Mouse (Mus musculus) MEL (cell line): ENCODE data around the gene Senp1. TPM values are rescaled to one million over a fixed set of nuclear protein-coding genes. Genes with fewer than 3 reads are reported as not detected.
A peak's percentile ranks its signal among the peaks of the same experiment; 100 is the strongest.

Experiments
- DNase-seq: peaks from one replicate; pipeline ENCODE4 v3.0.0; 2011; ENCODE audit warnings: low read depth, low spot score
- H3K27ac ChIP-seq: 2 replicates; pipeline ENCODE4 v1.5.1; 2012; ENCODE audit warnings: low read depth, mild to moderate bottlenecking, control low read depth, low read length, moderate library complexity; ENCODE audit not compliant: control insufficient read depth
- H3K27me3 ChIP-seq, 2 experiments: fragments of 150-350 bp in 1 of 2; sonication (generic) in 1 of 2; 2 replicates each; pipeline ENCODE4 v1.6.1; 2012; ENCODE audit warnings: low read length in 2 of 2, mild to moderate bottlenecking in 2 of 2, improper control_type of control experiment in 1 of 2, moderate library complexity in 1 of 2; ENCODE audit not compliant: insufficient read depth in 2 of 2, control insufficient read depth in 1 of 2
- H3K36me3 ChIP-seq, 2 experiments: 2 replicates each; pipeline ENCODE4 v1.6.1; 2012 to 2014; ENCODE audit warnings: low read length in 2 of 2, improper control_type of control experiment in 1 of 2, inconsistent platforms in 1 of 2, mild to moderate bottlenecking in 1 of 2; ENCODE audit not compliant: insufficient read depth in 2 of 2, control insufficient read depth in 1 of 2
- H3K4me1 ChIP-seq, 2 experiments: fragments of 150-350 bp in 1 of 2; sonication (generic) in 1 of 2; 2 replicates each; pipeline ENCODE4 v1.6.1; 2012; ENCODE audit warnings: low read length in 2 of 2, improper control_type of control experiment in 1 of 2, mild to moderate bottlenecking in 1 of 2; ENCODE audit not compliant: insufficient read depth in 2 of 2, control insufficient read depth in 1 of 2
- H3K4me3 ChIP-seq, 2 experiments: fragments of 150-350 bp in 1 of 2; sonication (generic) in 1 of 2; 2 replicates each; pipeline ENCODE4 v1.5.1; 2012; ENCODE audit warnings: low read depth in 2 of 2, low read length in 2 of 2, mild to moderate bottlenecking in 2 of 2, moderate library complexity in 2 of 2, control low read depth in 1 of 2, improper control_type of control experiment in 1 of 2; ENCODE audit not compliant: control insufficient read depth in 1 of 2, insufficient read depth in 1 of 2
- H3K79me2 ChIP-seq: 2 replicates; pipeline ENCODE4 v1.6.1; 2012; ENCODE audit warnings: mild to moderate bottlenecking, low read length, moderate library complexity; ENCODE audit not compliant: control insufficient read depth, poor library complexity, insufficient read depth
- H3K9ac ChIP-seq: 2 replicates; pipeline ENCODE4 v1.6.1; 2012; ENCODE audit warnings: low read depth, mild to moderate bottlenecking, control low read depth, low read length, moderate library complexity; ENCODE audit not compliant: control insufficient read depth, poor library complexity, severe bottlenecking
- H3K9me3 ChIP-seq: fragments of 150-350 bp; sonication (generic); replicated peaks from 2 replicates; pipeline ENCODE4 v1.6.1; 2012; ENCODE audit warnings: mild to moderate bottlenecking, low read length, improper control_type of control experiment, moderate library complexity; ENCODE audit not compliant: insufficient read depth
- CTCF ChIP-seq, 3 experiments: IDR thresholded peaks in 2 of 3; conservative IDR thresholded peaks in 1 of 3; 2 replicates each; pipeline ENCODE4 v1.5.1; 2011 to 2012; ENCODE audit warnings: low read length in 3 of 3, low read depth in 2 of 3, mild to moderate bottlenecking in 2 of 3, improper control_type of control experiment in 1 of 3, inconsistent platforms in 1 of 3, mixed read lengths in 1 of 3, moderate library complexity in 1 of 3; ENCODE audit not compliant: control insufficient read depth in 1 of 3, insufficient read depth in 1 of 3, poor library complexity in 1 of 3, severe bottlenecking in 1 of 3
- E2F4 ChIP-seq: IDR thresholded peaks from 2 replicates; pipeline ENCODE4 v1.6.1; 2011; ENCODE audit warnings: low read depth, low read length, improper control_type of control experiment, borderline replicate concordance
- ELF1 ChIP-seq: IDR thresholded peaks from 2 replicates; pipeline ENCODE4 v1.6.1; 2014; ENCODE audit warnings: low read depth, mild to moderate bottlenecking, inconsistent platforms, low read length, improper control_type of control experiment, moderate library complexity
- ETS1 ChIP-seq: IDR thresholded peaks from 2 replicates; pipeline ENCODE4 v1.6.1; 2012; ENCODE audit warnings: low read depth, mild to moderate bottlenecking, inconsistent platforms, low read length, improper control_type of control experiment, moderate library complexity
- GABPA ChIP-seq: IDR thresholded peaks from 2 replicates; pipeline ENCODE4 v1.6.1; 2012; ENCODE audit warnings: low read depth, mild to moderate bottlenecking, inconsistent platforms, low read length, improper control_type of control experiment, moderate library complexity
- HCFC1 ChIP-seq: IDR thresholded peaks from 2 replicates; pipeline ENCODE4 v1.6.1; 2012; ENCODE audit warnings: low read depth, mild to moderate bottlenecking, inconsistent platforms, low read length, improper control_type of control experiment, moderate library complexity
- KAT2A ChIP-seq: conservative IDR thresholded peaks from 2 replicates; pipeline ENCODE4 v1.6.1; 2012; ENCODE audit warnings: low read depth, low read length, improper control_type of control experiment, inconsistent platforms
- MAFK ChIP-seq: IDR thresholded peaks from 2 replicates; pipeline ENCODE4 v1.6.1; 2011; ENCODE audit warnings: low read depth, mild to moderate bottlenecking, low read length, improper control_type of control experiment, borderline replicate concordance
- MAZ ChIP-seq: IDR thresholded peaks from 2 replicates; pipeline ENCODE4 v1.6.1; 2012; ENCODE audit warnings: low read depth, mild to moderate bottlenecking, inconsistent platforms, low read length, improper control_type of control experiment
- MYB ChIP-seq: IDR thresholded peaks from 2 replicates; pipeline ENCODE4 v1.6.1; 2011; ENCODE audit warnings: mild to moderate bottlenecking, low read depth, low read length, improper control_type of control experiment
- MYC ChIP-seq: IDR thresholded peaks from 2 replicates; pipeline ENCODE4 v1.6.1; 2011; ENCODE audit warnings: low read depth, mild to moderate bottlenecking, low read length, improper control_type of control experiment, moderate library complexity
- NELFE ChIP-seq: IDR thresholded peaks from 2 replicates; pipeline ENCODE4 v1.6.1; 2011; ENCODE audit warnings: low read depth, low read length, improper control_type of control experiment
- NRF1 ChIP-seq: IDR thresholded peaks from 2 replicates; pipeline ENCODE4 v1.6.1; 2014; ENCODE audit warnings: low read depth, mild to moderate bottlenecking, inconsistent platforms, low read length, improper control_type of control experiment, moderate library complexity; ENCODE audit not compliant: poor library complexity, insufficient read depth, severe bottlenecking
- POLR2A ChIP-seq, 2 experiments: IDR thresholded peaks; 2 replicates each; pipeline ENCODE4 v1.6.1; 2011 to 2012; ENCODE audit warnings: low read length in 2 of 2, mild to moderate bottlenecking in 2 of 2, control low read depth in 1 of 2, improper control_type of control experiment in 1 of 2, low read depth in 1 of 2, moderate library complexity in 1 of 2; ENCODE audit not compliant: control insufficient read depth in 1 of 2, insufficient read depth in 1 of 2, poor library complexity in 1 of 2
- POLR2AphosphoS2 ChIP-seq: IDR thresholded peaks from 2 replicates; pipeline ENCODE4 v1.6.1; 2011; ENCODE audit warnings: low read length, improper control_type of control experiment
- RAD21 ChIP-seq: IDR thresholded peaks from 2 replicates; pipeline ENCODE4 v1.6.1; 2011; ENCODE audit warnings: mild to moderate bottlenecking, low read depth, low read length, improper control_type of control experiment
- RCOR1 ChIP-seq: IDR thresholded peaks from 2 replicates; pipeline ENCODE4 v1.6.1; 2012; ENCODE audit warnings: low read depth, mild to moderate bottlenecking, inconsistent platforms, low read length, improper control_type of control experiment
- SIN3A ChIP-seq: IDR thresholded peaks from 2 replicates; pipeline ENCODE4 v1.6.1; 2012; ENCODE audit warnings: low read length, improper control_type of control experiment, inconsistent platforms
- SMC3 ChIP-seq: IDR thresholded peaks from 2 replicates; pipeline ENCODE4 v1.6.1; 2011; ENCODE audit warnings: low read depth, low read length, improper control_type of control experiment
- TAL1 ChIP-seq: IDR thresholded peaks from 2 replicates; pipeline ENCODE4 v1.6.1; 2012; ENCODE audit warnings: mild to moderate bottlenecking, inconsistent platforms, low read length, moderate library complexity, mixed read lengths
- TBP ChIP-seq: IDR thresholded peaks from 2 replicates; pipeline ENCODE4 v1.8.0; 2011; ENCODE audit warnings: low read depth, low read length, improper control_type of control experiment
- UBTF ChIP-seq: IDR thresholded peaks from 2 replicates; pipeline ENCODE4 v1.6.1; 2012; ENCODE audit warnings: low read depth, mild to moderate bottlenecking, inconsistent platforms, low read length, improper control_type of control experiment, moderate library complexity, borderline replicate concordance; ENCODE audit not compliant: insufficient read depth
- USF2 ChIP-seq, 2 experiments: IDR thresholded peaks; 2 replicates each; pipeline ENCODE4 v1.6.1; 2011 to 2012; ENCODE audit warnings: improper control_type of control experiment in 2 of 2, low read length in 2 of 2, borderline replicate concordance in 1 of 2, inconsistent platforms in 1 of 2, low read depth in 1 of 2, mild to moderate bottlenecking in 1 of 2; ENCODE audit not compliant: insufficient read depth in 1 of 2
- ZC3H11A ChIP-seq: IDR thresholded peaks from 2 replicates; pipeline ENCODE4 v1.6.1; 2012; ENCODE audit warnings: low read depth, mild to moderate bottlenecking, inconsistent platforms, low read length, improper control_type of control experiment
- ZKSCAN1 ChIP-seq: IDR thresholded peaks from 2 replicates; pipeline ENCODE4 v1.6.1; 2012; ENCODE audit warnings: low read depth, mild to moderate bottlenecking, inconsistent platforms, low read length, improper control_type of control experiment, moderate library complexity
- polyA plus RNA-seq, 2 experiments: library from polyadenylated mRNA; stranded (reverse) in 1 of 2; unstranded in 1 of 2; fragments of >175 nt in 1 of 2; fragments of >200 nt in 1 of 2; gene quantifications; 2 replicates each; pipeline versions ENCODE4 v1.2.1 to v1.2.4; 2012; ENCODE audit warnings: low replicate concordance in 2 of 2, low read depth in 1 of 2; ENCODE audit not compliant: insufficient read length in 2 of 2, insufficient read depth in 1 of 2, missing spikeins in 1 of 2
- total RNA-seq: library from RNA; depleted of rRNA; stranded (reverse); fragments of 300-350 nt; gene quantifications from 2 replicates; pipeline ENCODE4 v1.2.3, GENCODE M21; 2012

The Senp1 gene
- total and polyA plus RNA-seq, 3 experiments, result 34.1 to 96.5 TPM; not detected in 1

DNA sequence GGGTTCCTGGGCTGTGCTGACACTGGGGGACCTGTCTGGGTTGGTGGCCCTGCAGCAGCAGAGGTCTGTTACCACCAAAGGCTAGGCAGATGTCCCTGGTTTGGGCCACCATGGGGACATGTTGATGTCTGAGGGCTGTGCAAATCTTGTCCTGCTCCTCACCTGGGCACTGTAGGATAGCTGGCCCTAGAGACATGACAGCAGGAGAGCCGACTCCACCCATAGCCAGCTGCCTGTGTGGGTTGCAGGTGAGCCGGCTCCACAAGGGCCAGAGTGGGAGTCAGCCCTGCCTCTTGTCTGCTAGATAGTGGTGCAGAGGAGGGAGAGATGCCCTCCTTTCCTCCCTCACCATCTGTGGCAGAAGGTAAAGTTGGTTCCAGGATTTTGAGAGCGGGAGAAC, 23.2 kb downstream of the Senp1 start:
- H3K4me1 ChIP-seq, result no peaks in the 10 kb centered on the region
- H3K9me3 ChIP-seq, result no peaks in the 10 kb centered on the region
- peaks cover 0 to 72% of the 10 kb centered on the region in 2 experiments; a peak in 2 of 4 replicates for H3K36me3 ChIP-seq
- H3K9ac ChIP-seq, result no peak overlapping the region
- H3K79me2 ChIP-seq, result no peaks in the 10 kb centered on the region
- TF ChIP-seq MYC, result no peak
- TF ChIP-seq KAT2A, result no peak
- no peak for TF ChIP-seq SMC3
- no peak for TF ChIP-seq ZC3H11A
- TF ChIP-seq MAFK, result no peak
- TF ChIP-seq MAZ, result no peak
- no peak for TF ChIP-seq RAD21
- no peak for TF ChIP-seq SIN3A
- TF ChIP-seq RCOR1, result no peak
- TF ChIP-seq CTCF (IDR thresholded peaks at IDR 0.05 in 2 of 3, conservative IDR thresholded peaks at IDR 0.05 in 1 of 3; ENCODE audit: control insufficient read depth in 1 of 3, insufficient read depth in 1 of 3, low read depth in 2 of 3, low read length in 3 of 3, poor library complexity in 1 of 3, severe bottlenecking in 1 of 3), result no peak; a peak in 1 of 6 replicates
- no peak for TF ChIP-seq ZKSCAN1
- no peak for TF ChIP-seq TAL1
- no peak for DNase-seq
- H3K27me3 ChIP-seq, result no peaks in the 10 kb centered on the region
- no peak overlapping the region for H3K27ac ChIP-seq
- no peak overlapping the region for H3K4me3 ChIP-seq

DNA sequence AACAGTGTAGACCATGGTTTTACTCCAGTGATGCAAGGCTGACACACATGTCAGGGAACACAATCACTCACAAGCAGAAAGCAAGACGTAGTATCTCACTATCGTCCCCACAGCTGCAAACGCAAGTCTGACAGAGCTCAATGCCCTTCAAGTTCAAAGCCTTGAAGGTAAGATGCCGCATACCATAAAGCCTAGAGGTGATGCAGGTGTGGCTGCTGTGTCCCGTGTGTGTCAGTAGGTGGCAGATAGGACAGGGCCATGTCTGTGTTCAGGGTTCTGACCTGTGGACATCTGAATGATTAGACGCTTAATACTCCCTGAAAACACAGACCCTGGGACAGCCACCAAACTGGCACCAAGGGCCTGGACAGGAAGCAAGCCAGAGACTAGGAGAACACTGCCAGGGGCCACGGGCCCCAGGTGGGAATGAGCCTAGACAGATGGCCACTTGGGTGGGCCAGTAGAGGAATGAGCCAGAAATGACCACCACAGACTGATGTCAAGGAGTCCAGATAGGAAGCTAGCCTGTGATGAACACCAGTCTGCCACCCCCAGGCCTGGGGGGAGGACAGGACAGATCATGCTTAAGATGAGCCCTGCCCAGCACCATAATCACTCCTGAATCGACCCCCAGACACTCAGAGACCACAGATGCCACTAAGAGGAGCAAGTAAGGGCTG, 23.8 kb downstream of the Senp1 start:
- peaks cover 0 to 75% of the 10 kb centered on the region in 2 experiments; a peak in 2 of 4 replicates for H3K36me3 ChIP-seq
- H3K4me3 ChIP-seq, result no peak overlapping the region
- H3K27me3 ChIP-seq, result no peaks in the 10 kb centered on the region
- DNase-seq, result no peak
- H3K27ac ChIP-seq, result no peak overlapping the region
- peak; percentile 23; the same call in 1 of the 2 replicates for TF ChIP-seq SMC3
- TF ChIP-seq USF2 (IDR thresholded peaks at IDR 0.05; ENCODE audit: borderline replicate concordance in 1 of 2, insufficient read depth in 1 of 2, low read depth in 1 of 2, low read length in 2 of 2), result no peak
- no peak for TF ChIP-seq HCFC1
- no peak for TF ChIP-seq KAT2A
- TF ChIP-seq NELFE, result no peak
- no peak for TF ChIP-seq ELF1
- no peak for TF ChIP-seq UBTF
- TF ChIP-seq E2F4, result no peak
- no peak for TF ChIP-seq GABPA
- TF ChIP-seq CTCF (IDR thresholded peaks at IDR 0.05 in 2 of 3, conservative IDR thresholded peaks at IDR 0.05 in 1 of 3; ENCODE audit: control insufficient read depth in 1 of 3, insufficient read depth in 1 of 3, low read depth in 2 of 3, low read length in 3 of 3, poor library complexity in 1 of 3, severe bottlenecking in 1 of 3), result peak in 2 of 3 experiments; percentile 14 to 22; a peak in 1 of 6 replicates
- no peak for TF ChIP-seq ZKSCAN1
- TF ChIP-seq POLR2AphosphoS2, result no peak
- TF ChIP-seq MYB, result no peak
- TF ChIP-seq POLR2A (IDR thresholded peaks at IDR 0.05; ENCODE audit: control insufficient read depth in 1 of 2, insufficient read depth in 1 of 2, low read depth in 1 of 2, low read length in 2 of 2, poor library complexity in 1 of 2), result no peak
- no peak for TF ChIP-seq TBP
- no peak for TF ChIP-seq ETS1
- no peak for TF ChIP-seq NRF1
- no peaks in the 10 kb centered on the region for H3K9me3 ChIP-seq
- H3K9ac ChIP-seq, result no peak overlapping the region
- no peaks in the 10 kb centered on the region for H3K79me2 ChIP-seq
- no peaks in the 10 kb centered on the region for H3K4me1 ChIP-seq
